In the genomic region with DNA sequence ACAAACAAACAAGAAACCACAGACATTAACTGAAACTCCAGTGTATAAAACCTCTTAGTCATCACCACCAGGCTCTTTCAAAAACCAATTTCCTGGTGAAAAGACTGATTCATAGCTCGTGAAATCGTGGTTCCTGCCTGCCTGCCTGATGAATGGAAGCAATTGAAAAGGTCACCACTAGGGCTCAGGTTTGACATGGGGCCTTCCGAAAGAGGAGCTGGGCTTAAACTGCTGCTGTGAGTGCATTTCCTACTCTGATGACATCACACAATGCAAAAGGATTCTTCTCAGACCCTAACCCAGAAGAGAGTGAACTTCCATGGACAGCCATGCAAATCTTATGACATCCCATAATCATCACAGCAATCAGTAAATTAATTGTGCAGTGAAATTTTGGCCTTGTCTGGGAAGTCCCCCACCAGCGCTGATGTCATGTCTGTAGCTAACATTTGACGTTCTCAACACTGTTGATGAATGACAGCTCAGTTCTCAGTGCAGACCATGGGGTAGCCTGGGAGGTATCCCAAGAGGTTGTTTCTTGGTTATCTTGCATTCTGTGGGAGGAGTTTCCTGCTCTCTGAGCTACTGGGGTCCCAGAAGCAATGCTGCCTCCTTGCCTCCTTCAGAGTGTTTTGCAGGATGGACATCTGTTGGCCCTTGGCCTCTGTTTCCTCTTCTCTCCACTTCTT, we compare ENCODE assay signal across 9 mouse cellular contexts.
DNase-seq lines count a peak whose midpoint lies in the region; ATAC-seq lines count a peak whose summit lies in the region.
"Had no signal": no experiment of that assay in that cellular context is flagged by ENCODE, and none has a peak within 500 bp of the region (broad histone marks: within the 10 kb centered on the region; RNA-seq: fewer than 3 reads in every experiment).

No protein-coding gene starts in this region.

- H3K4me2 ChIP-seq in liver, embryonic 16.5 days (ENCODE audit: low read depth, low read length), result no peak overlapping the region
- no peak overlapping the region for H3K4me2 ChIP-seq in liver, embryonic 12.5 days
- H3K4me2 ChIP-seq in embryonic facial prominence, embryonic 15.5 days (replicated peaks), result no peak overlapping the region
- H3K4me2 ChIP-seq: liver, embryonic 13.5 days had no signal

- peak; percentile 37; the same call in 1 of the 2 replicates for ATAC-seq in liver, embryonic 16.5 days (ENCODE audit: low read depth)
- ATAC-seq in liver, embryonic 12.5 days, result no peak
- no peak for ATAC-seq in embryonic facial prominence, embryonic 15.5 days (ENCODE audit: insufficient number of reproducible peaks, low FRiP score, low TSS enrichment, low read depth)

- H3K9me3 ChIP-seq in liver, embryonic 16.5 days (replicated peaks; ENCODE audit: control insufficient read depth, low read length), result no peaks in the 10 kb centered on the region
- H3K9me3 ChIP-seq in liver, embryonic 12.5 days (replicated peaks), result 0 out of 2 replicates have a peak, but pooled peaks cover 5% of the 10 kb centered on the region
- H3K9me3 ChIP-seq in embryonic facial prominence, embryonic 15.5 days (replicated peaks), result no peaks in the 10 kb centered on the region
- H3K9me3 ChIP-seq: liver, embryonic 13.5 days had no signal

- peak; percentile 19 for DNase-seq in adrenal gland, adult 2 months
- DNase-seq in adrenal gland, postnatal 10 days, result no peak
- DNase-seq in thymus, postnatal 0 days (ENCODE audit: low spot score), result peak; percentile 32
- DNase-seq in cerebellum, adult 11-12 months, result no peak
- no peak for DNase-seq in ovary, postnatal 14 days (ENCODE audit: low spot score)
- DNase-seq: liver, embryonic 13.5 days had no signal

- WGBS in liver, embryonic 16.5 days (ENCODE audit: insufficient replicate concordance), result 34% methylated on average over 5 of the region's 5 CpGs
- 34% methylated on average over 5 of the region's 5 CpGs for WGBS in liver, embryonic 12.5 days (ENCODE audit: insufficient replicate concordance)
- 38% methylated on average over 5 of the region's 5 CpGs for WGBS in embryonic facial prominence, embryonic 15.5 days

- H3K4me3 ChIP-seq in liver, embryonic 16.5 days (ENCODE audit: low read depth, low read length), result no peak overlapping the region
- H3K4me3 ChIP-seq in liver, embryonic 12.5 days, result no peak overlapping the region
- H3K4me3 ChIP-seq in embryonic facial prominence, embryonic 15.5 days (replicated peaks), result no peak overlapping the region
- H3K4me3 ChIP-seq: liver, embryonic 13.5 days had no signal

- H3K27ac ChIP-seq in liver, embryonic 16.5 days (ENCODE audit: low read length), result no peak overlapping the region
- H3K27ac ChIP-seq in liver, embryonic 12.5 days, result no peak overlapping the region
- peak overlapping the region; percentile 66 for H3K27ac ChIP-seq in embryonic facial prominence, embryonic 15.5 days (replicated peaks)
- H3K27ac ChIP-seq: liver, embryonic 13.5 days had no signal

- no peak overlapping the region for H3K9ac ChIP-seq in liver, embryonic 16.5 days (ENCODE audit: low read depth, low read length)
- no peak overlapping the region for H3K9ac ChIP-seq in liver, embryonic 12.5 days
- no peak overlapping the region for H3K9ac ChIP-seq in embryonic facial prominence, embryonic 15.5 days
- H3K9ac ChIP-seq: liver, embryonic 13.5 days had no signal

- H3K4me1 ChIP-seq in liver, embryonic 16.5 days (ENCODE audit: control insufficient read depth, low read depth, low read length), result no peaks in the 10 kb centered on the region
- no peaks in the 10 kb centered on the region for H3K4me1 ChIP-seq in liver, embryonic 12.5 days
- peaks cover 8% of the 10 kb centered on the region for H3K4me1 ChIP-seq in embryonic facial prominence, embryonic 15.5 days
- H3K4me1 ChIP-seq: liver, embryonic 13.5 days had no signal

- H3K27me3 ChIP-seq in liver, embryonic 16.5 days (ENCODE audit: control insufficient read depth, insufficient read depth, low read depth, low read length), result no peaks in the 10 kb centered on the region
- no peaks in the 10 kb centered on the region for H3K27me3 ChIP-seq in liver, embryonic 12.5 days (replicated peaks)
- no peaks in the 10 kb centered on the region for H3K27me3 ChIP-seq in embryonic facial prominence, embryonic 15.5 days
- H3K27me3 ChIP-seq: liver, embryonic 13.5 days had no signal

- no peaks in the 10 kb centered on the region for H3K36me3 ChIP-seq in liver, embryonic 16.5 days (ENCODE audit: control insufficient read depth, insufficient read depth)
- H3K36me3 ChIP-seq in liver, embryonic 12.5 days, result no peaks in the 10 kb centered on the region
- H3K36me3 ChIP-seq in embryonic facial prominence, embryonic 15.5 days, result no peaks in the 10 kb centered on the region
- H3K36me3 ChIP-seq: liver, embryonic 13.5 days had no signal

Comparison
In these comparisons a context has a peak if more than half of its experiments do, and no peak if none do; other contexts are left out.
1. DNase-seq: peak in adrenal gland, adult 2 months (single experiment) and thymus, postnatal 0 days (single experiment); none in adrenal gland, postnatal 10 days (single experiment), cerebellum, adult 11-12 months (single experiment) and ovary, postnatal 14 days (single experiment).